In the genomic region with DNA sequence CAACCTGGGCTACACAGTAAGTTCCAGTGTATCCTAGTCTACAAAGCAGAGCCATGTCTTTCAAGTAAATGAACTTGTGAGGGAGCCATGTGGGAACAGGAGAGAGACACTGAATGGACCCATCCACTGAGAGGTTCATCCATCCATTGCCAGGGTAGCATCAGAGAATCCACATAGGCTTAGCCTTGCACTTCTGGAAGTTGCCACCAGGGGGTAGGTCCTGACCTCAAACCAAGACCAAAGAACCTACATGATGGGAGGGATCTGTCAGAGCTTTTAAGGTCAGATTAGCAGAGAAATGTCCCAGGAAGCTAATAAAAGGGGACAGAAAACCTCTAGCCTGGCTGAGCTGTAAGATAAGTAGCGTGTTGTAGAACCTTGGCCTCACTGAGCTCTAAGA, we compare ENCODE assay signal across 9 mouse cellular contexts. TPM values are rescaled to one million over a fixed set of nuclear protein-coding genes. Genes with fewer than 3 reads are reported as not detected.
DNase-seq lines count a peak whose midpoint lies in the region; ATAC-seq and TF ChIP-seq lines count a peak whose summit lies in the region.
"Had no signal": no experiment of that assay in that cellular context is flagged by ENCODE, and none has a peak within 500 bp of the region (broad histone marks: within the 10 kb centered on the region; RNA-seq: fewer than 3 reads in every experiment).

No protein-coding gene starts in this region.

- 72% methylated on average over 1 of the region's 1 CpGs for WGBS in hindbrain, embryonic 10.5 days
- WGBS in hindbrain, embryonic 12.5 days, result 65% methylated on average over 1 of the region's 1 CpGs
- 69% methylated on average over 1 of the region's 1 CpGs for WGBS in embryonic facial prominence, embryonic 14.5 days
- WGBS in lung, adult 2 months, result 73% methylated on average over 1 of the region's 1 CpGs

- no peaks in the 10 kb centered on the region for H3K27me3 ChIP-seq in hindbrain, embryonic 10.5 days (ENCODE audit: insufficient read depth, poor library complexity, severe bottlenecking)
- no peaks in the 10 kb centered on the region for H3K27me3 ChIP-seq in hindbrain, embryonic 12.5 days
- no peaks in the 10 kb centered on the region for H3K27me3 ChIP-seq in embryonic facial prominence, embryonic 14.5 days (replicated peaks; ENCODE audit: control insufficient read depth, insufficient read depth, low read length)

- TF ChIP-seq CTCF in bone marrow macrophage, adult 2 months (IDR thresholded peaks at IDR 0.05; ENCODE audit: low read depth, low read length), result 0 out of 2 replicates have a peak, but pooled peaks have one; percentile 4
- TF ChIP-seq CTCF in lung, adult 2 months (IDR thresholded peaks at IDR 0.05; ENCODE audit: insufficient read depth, low read length), result peak; percentile 69

- H3K9ac ChIP-seq in hindbrain, embryonic 12.5 days, result no peak overlapping the region
- H3K9ac ChIP-seq in embryonic facial prominence, embryonic 14.5 days (ENCODE audit: low read depth, low read length), result no peak overlapping the region
- H3K9ac ChIP-seq: limb, embryonic 12.5 days had no signal

- DNase-seq in hindbrain, embryonic 10.5 days (ENCODE audit: low spot score), result peak; percentile 71
- DNase-seq in embryonic facial prominence, embryonic 14.5 days (ENCODE audit: low spot score), result peak; percentile 26
- DNase-seq in hindlimb bud, embryonic 11.5 days (ENCODE audit: extremely low spot score, low read depth, low spot score), result peak; percentile 28
- peak; percentile 60 for DNase-seq in lung, adult 2 months
- DNase-seq in spleen, adult 12 weeks (ENCODE audit: low spot score), result peak; percentile 48

- no peak for TF ChIP-seq POLR2A in bone marrow macrophage, adult 2 months (IDR thresholded peaks at IDR 0.05; ENCODE audit: borderline replicate concordance, low read depth, low read length)
- TF ChIP-seq POLR2A in lung, adult 2 months (IDR thresholded peaks at IDR 0.05; ENCODE audit: borderline replicate concordance, extremely low read depth, low read depth, low read length), result no peak

- peaks cover 19% of the 10 kb centered on the region for H3K36me3 ChIP-seq in hindbrain, embryonic 10.5 days
- peaks cover 7% of the 10 kb centered on the region for H3K36me3 ChIP-seq in hindbrain, embryonic 12.5 days
- H3K36me3 ChIP-seq in embryonic facial prominence, embryonic 14.5 days (ENCODE audit: control insufficient read depth, insufficient read depth, low read length), result no peaks in the 10 kb centered on the region
- H3K36me3 ChIP-seq: limb, embryonic 12.5 days had no signal

- H3K4me2 ChIP-seq in hindbrain, embryonic 12.5 days (replicated peaks), result no peak overlapping the region
- no peak overlapping the region for H3K4me2 ChIP-seq in embryonic facial prominence, embryonic 14.5 days (ENCODE audit: low read depth, low read length)
- H3K4me2 ChIP-seq: limb, embryonic 12.5 days had no signal

- ATAC-seq in hindbrain, embryonic 12.5 days (ENCODE audit: low FRiP score), result no peak
- peak; percentile 77 for ATAC-seq in CD4-positive, CD25-positive, alpha-beta regulatory T cell, adult 4 months
- no peak; the same call in 1 of the 2 replicates for ATAC-seq in embryonic facial prominence, embryonic 14.5 days (ENCODE audit: low read depth)

- no peak overlapping the region for H3K4me3 ChIP-seq in hindbrain, embryonic 10.5 days
- H3K4me3 ChIP-seq in hindbrain, embryonic 12.5 days, result no peak overlapping the region
- no peak overlapping the region for H3K4me3 ChIP-seq in bone marrow macrophage, adult 2 months (ENCODE audit: insufficient read depth, low read length)
- no peak overlapping the region for H3K4me3 ChIP-seq in embryonic facial prominence, embryonic 14.5 days (ENCODE audit: low read depth, low read length)
- H3K4me3 ChIP-seq in lung, adult 2 months (replicated peaks; ENCODE audit: extremely low read depth, low read depth, low read length), result no peak overlapping the region
- H3K4me3 ChIP-seq: limb, embryonic 12.5 days had no signal

- no peak overlapping the region for H3K27ac ChIP-seq in hindbrain, embryonic 10.5 days
- H3K27ac ChIP-seq in hindbrain, embryonic 12.5 days, result no peak overlapping the region
- H3K27ac ChIP-seq in bone marrow macrophage, adult 2 months (ENCODE audit: insufficient read depth, low read depth, low read length), result no peak overlapping the region
- no peak overlapping the region for H3K27ac ChIP-seq in embryonic facial prominence, embryonic 14.5 days (replicated peaks; ENCODE audit: low read depth, low read length)
- H3K27ac ChIP-seq: limb, embryonic 12.5 days had no signal

- H3K9me3 ChIP-seq in hindbrain, embryonic 10.5 days, result no peaks in the 10 kb centered on the region
- H3K9me3 ChIP-seq in hindbrain, embryonic 12.5 days (replicated peaks), result no peaks in the 10 kb centered on the region
- no peaks in the 10 kb centered on the region for H3K9me3 ChIP-seq in embryonic facial prominence, embryonic 14.5 days (ENCODE audit: control insufficient read depth, low read length)
- H3K9me3 ChIP-seq: limb, embryonic 12.5 days had no signal

- H3K4me1 ChIP-seq in hindbrain, embryonic 10.5 days (replicated peaks), result 0 out of 2 replicates have a peak, but pooled peaks cover 7% of the 10 kb centered on the region
- H3K4me1 ChIP-seq in hindbrain, embryonic 12.5 days, result no peaks in the 10 kb centered on the region
- no peaks in the 10 kb centered on the region for H3K4me1 ChIP-seq in bone marrow macrophage, adult 2 months (ENCODE audit: control insufficient read depth, insufficient read depth, low read length)
- no peaks in the 10 kb centered on the region; the same call in 1 of the 2 replicates for H3K4me1 ChIP-seq in embryonic facial prominence, embryonic 14.5 days (ENCODE audit: control insufficient read depth, insufficient read depth, low read length)
- no peaks in the 10 kb centered on the region for H3K4me1 ChIP-seq in lung, adult 2 months (ENCODE audit: control insufficient read depth, insufficient read depth, low read length)

RNA-seq across cellular contexts. Expression of gene Lhfpl4, which starts 22.6 kb away (rescaled TPM):
- 12.1 and 20.8 TPM in 2 replicates for polyA plus RNA-seq in hindbrain, embryonic 10.5 days (2016; fragmentation: Nextera tagmentation; extraction: Ambion mirVana)
- 41.1 and 43.0 TPM in 2 replicates for polyA plus RNA-seq in hindbrain, embryonic 12.5 days (2016; fragmentation: Nextera tagmentation; extraction: Ambion mirVana)
- under 1 TPM in 1 of 2 experiments, not detected in 1; 0.90 TPM for polyA plus RNA-seq in CD4-positive, CD25-positive, alpha-beta regulatory T cell, adult 4 months (2017; shearing (Covaris generic))
- 0.81 TPM in 1 of 2 replicates, not detected in the other for polyA plus RNA-seq in bone marrow macrophage, adult 2 months (2012; ENCODE audit: insufficient read depth, insufficient read length, missing spikeins)
- 1.2 TPM in 2 replicates for polyA plus RNA-seq in embryonic facial prominence, embryonic 14.5 days (2014; fragmentation: Nextera tagmentation; extraction: Ambion mirVana)
- polyA plus RNA-seq in lung, adult 2 months (2012; rRNA removed), result 0.92 and 0.93 TPM in 2 replicates
